Mouse (Mus musculus) MEL (cell line): ENCODE measurements around the gene Zfp462. TPM values are rescaled to one million over a fixed set of nuclear protein-coding genes. Genes with fewer than 3 reads are reported as not detected.

Experiments
- DNase-seq: peaks from one replicate; pipeline ENCODE4 v3.0.0; 2011; ENCODE audit warnings: low read depth, low spot score
- H3K27ac ChIP-seq: 2 replicates; pipeline ENCODE4 v1.5.1; 2012; ENCODE audit warnings: low read depth, mild to moderate bottlenecking, control low read depth, low read length, moderate library complexity; ENCODE audit not compliant: control insufficient read depth
- H3K27me3 ChIP-seq, 2 experiments: fragments of 150-350 bp in 1 of 2; sonication (generic) in 1 of 2; 2 replicates each; pipeline ENCODE4 v1.6.1; 2012; ENCODE audit warnings: low read length in 2 of 2, mild to moderate bottlenecking in 2 of 2, improper control_type of control experiment in 1 of 2, moderate library complexity in 1 of 2; ENCODE audit not compliant: insufficient read depth in 2 of 2, control insufficient read depth in 1 of 2
- H3K36me3 ChIP-seq, 2 experiments: 2 replicates each; pipeline ENCODE4 v1.6.1; 2012 to 2014; ENCODE audit warnings: low read length in 2 of 2, improper control_type of control experiment in 1 of 2, inconsistent platforms in 1 of 2, mild to moderate bottlenecking in 1 of 2; ENCODE audit not compliant: insufficient read depth in 2 of 2, control insufficient read depth in 1 of 2
- H3K4me1 ChIP-seq, 2 experiments: fragments of 150-350 bp in 1 of 2; sonication (generic) in 1 of 2; 2 replicates each; pipeline ENCODE4 v1.6.1; 2012; ENCODE audit warnings: low read length in 2 of 2, improper control_type of control experiment in 1 of 2, mild to moderate bottlenecking in 1 of 2; ENCODE audit not compliant: insufficient read depth in 2 of 2, control insufficient read depth in 1 of 2
- H3K4me3 ChIP-seq, 2 experiments: fragments of 150-350 bp in 1 of 2; sonication (generic) in 1 of 2; 2 replicates each; pipeline ENCODE4 v1.5.1; 2012; ENCODE audit warnings: low read depth in 2 of 2, low read length in 2 of 2, mild to moderate bottlenecking in 2 of 2, moderate library complexity in 2 of 2, control low read depth in 1 of 2, improper control_type of control experiment in 1 of 2; ENCODE audit not compliant: control insufficient read depth in 1 of 2, insufficient read depth in 1 of 2
- H3K79me2 ChIP-seq: 2 replicates; pipeline ENCODE4 v1.6.1; 2012; ENCODE audit warnings: mild to moderate bottlenecking, low read length, moderate library complexity; ENCODE audit not compliant: control insufficient read depth, poor library complexity, insufficient read depth
- H3K9ac ChIP-seq: 2 replicates; pipeline ENCODE4 v1.6.1; 2012; ENCODE audit warnings: low read depth, mild to moderate bottlenecking, control low read depth, low read length, moderate library complexity; ENCODE audit not compliant: control insufficient read depth, poor library complexity, severe bottlenecking
- H3K9me3 ChIP-seq: fragments of 150-350 bp; sonication (generic); replicated peaks from 2 replicates; pipeline ENCODE4 v1.6.1; 2012; ENCODE audit warnings: mild to moderate bottlenecking, low read length, improper control_type of control experiment, moderate library complexity; ENCODE audit not compliant: insufficient read depth
- CHD2 ChIP-seq: IDR thresholded peaks from 2 replicates; pipeline ENCODE4 v1.6.1; 2011; ENCODE audit warnings: low read length, improper control_type of control experiment
- CTCF ChIP-seq, 3 experiments: IDR thresholded peaks in 2 of 3; conservative IDR thresholded peaks in 1 of 3; 2 replicates each; pipeline ENCODE4 v1.5.1; 2011 to 2012; ENCODE audit warnings: low read length in 3 of 3, low read depth in 2 of 3, mild to moderate bottlenecking in 2 of 3, improper control_type of control experiment in 1 of 3, inconsistent platforms in 1 of 3, mixed read lengths in 1 of 3, moderate library complexity in 1 of 3; ENCODE audit not compliant: control insufficient read depth in 1 of 3, insufficient read depth in 1 of 3, poor library complexity in 1 of 3, severe bottlenecking in 1 of 3
- E2F4 ChIP-seq: IDR thresholded peaks from 2 replicates; pipeline ENCODE4 v1.6.1; 2011; ENCODE audit warnings: low read depth, low read length, improper control_type of control experiment, borderline replicate concordance
- EP300 ChIP-seq, 2 experiments: IDR thresholded peaks; 2 replicates each; pipeline ENCODE4 v1.6.1; 2011; ENCODE audit warnings: improper control_type of control experiment in 2 of 2, low read length in 2 of 2, low read depth in 1 of 2, mild to moderate bottlenecking in 1 of 2
- MAFK ChIP-seq: IDR thresholded peaks from 2 replicates; pipeline ENCODE4 v1.6.1; 2011; ENCODE audit warnings: low read depth, mild to moderate bottlenecking, low read length, improper control_type of control experiment, borderline replicate concordance
- MAX ChIP-seq: IDR thresholded peaks from 2 replicates; pipeline ENCODE4 v1.6.1; 2011; ENCODE audit warnings: low read length, improper control_type of control experiment
- MAZ ChIP-seq: IDR thresholded peaks from 2 replicates; pipeline ENCODE4 v1.6.1; 2012; ENCODE audit warnings: low read depth, mild to moderate bottlenecking, inconsistent platforms, low read length, improper control_type of control experiment
- MEF2A ChIP-seq: IDR thresholded peaks from 2 replicates; pipeline ENCODE4 v1.6.1; 2014; ENCODE audit warnings: low read depth, mild to moderate bottlenecking, inconsistent platforms, low read length, improper control_type of control experiment; ENCODE audit not compliant: poor library complexity, insufficient replicate concordance, severe bottlenecking; ENCODE audit errors: extremely low read depth
- MYB ChIP-seq: IDR thresholded peaks from 2 replicates; pipeline ENCODE4 v1.6.1; 2011; ENCODE audit warnings: mild to moderate bottlenecking, low read depth, low read length, improper control_type of control experiment
- NELFE ChIP-seq: IDR thresholded peaks from 2 replicates; pipeline ENCODE4 v1.6.1; 2011; ENCODE audit warnings: low read depth, low read length, improper control_type of control experiment
- POLR2AphosphoS2 ChIP-seq: IDR thresholded peaks from 2 replicates; pipeline ENCODE4 v1.6.1; 2011; ENCODE audit warnings: low read length, improper control_type of control experiment
- RAD21 ChIP-seq: IDR thresholded peaks from 2 replicates; pipeline ENCODE4 v1.6.1; 2011; ENCODE audit warnings: mild to moderate bottlenecking, low read depth, low read length, improper control_type of control experiment
- RCOR1 ChIP-seq: IDR thresholded peaks from 2 replicates; pipeline ENCODE4 v1.6.1; 2012; ENCODE audit warnings: low read depth, mild to moderate bottlenecking, inconsistent platforms, low read length, improper control_type of control experiment
- SIN3A ChIP-seq: IDR thresholded peaks from 2 replicates; pipeline ENCODE4 v1.6.1; 2012; ENCODE audit warnings: low read length, improper control_type of control experiment, inconsistent platforms
- TCF12 ChIP-seq: IDR thresholded peaks from 2 replicates; pipeline ENCODE4 v1.6.1; 2014; ENCODE audit warnings: low read depth, mild to moderate bottlenecking, inconsistent platforms, low read length, improper control_type of control experiment, moderate library complexity
- ZC3H11A ChIP-seq: IDR thresholded peaks from 2 replicates; pipeline ENCODE4 v1.6.1; 2012; ENCODE audit warnings: low read depth, mild to moderate bottlenecking, inconsistent platforms, low read length, improper control_type of control experiment
- ZMIZ1 ChIP-seq: IDR thresholded peaks from 2 replicates; pipeline ENCODE4 v1.6.1; 2012; ENCODE audit warnings: low read depth, mild to moderate bottlenecking, inconsistent platforms, low read length, improper control_type of control experiment, moderate library complexity
- ZNF384 ChIP-seq: IDR thresholded peaks from 2 replicates; pipeline ENCODE4 v1.6.1; 2012; ENCODE audit warnings: low read depth, mild to moderate bottlenecking, inconsistent platforms, low read length, improper control_type of control experiment
- polyA plus RNA-seq, 2 experiments: library from polyadenylated mRNA; stranded (reverse) in 1 of 2; unstranded in 1 of 2; fragments of >175 nt in 1 of 2; fragments of >200 nt in 1 of 2; gene quantifications; 2 replicates each; pipeline versions ENCODE4 v1.2.1 to v1.2.4; 2012; ENCODE audit warnings: low replicate concordance in 2 of 2, low read depth in 1 of 2; ENCODE audit not compliant: insufficient read length in 2 of 2, insufficient read depth in 1 of 2, missing spikeins in 1 of 2
- total RNA-seq: library from RNA; depleted of rRNA; stranded (reverse); fragments of 300-350 nt; gene quantifications from 2 replicates; pipeline ENCODE4 v1.2.3, GENCODE M21; 2012

Zfp462 gene
- total and polyA plus RNA-seq, 3 experiments = not detected

DNA sequence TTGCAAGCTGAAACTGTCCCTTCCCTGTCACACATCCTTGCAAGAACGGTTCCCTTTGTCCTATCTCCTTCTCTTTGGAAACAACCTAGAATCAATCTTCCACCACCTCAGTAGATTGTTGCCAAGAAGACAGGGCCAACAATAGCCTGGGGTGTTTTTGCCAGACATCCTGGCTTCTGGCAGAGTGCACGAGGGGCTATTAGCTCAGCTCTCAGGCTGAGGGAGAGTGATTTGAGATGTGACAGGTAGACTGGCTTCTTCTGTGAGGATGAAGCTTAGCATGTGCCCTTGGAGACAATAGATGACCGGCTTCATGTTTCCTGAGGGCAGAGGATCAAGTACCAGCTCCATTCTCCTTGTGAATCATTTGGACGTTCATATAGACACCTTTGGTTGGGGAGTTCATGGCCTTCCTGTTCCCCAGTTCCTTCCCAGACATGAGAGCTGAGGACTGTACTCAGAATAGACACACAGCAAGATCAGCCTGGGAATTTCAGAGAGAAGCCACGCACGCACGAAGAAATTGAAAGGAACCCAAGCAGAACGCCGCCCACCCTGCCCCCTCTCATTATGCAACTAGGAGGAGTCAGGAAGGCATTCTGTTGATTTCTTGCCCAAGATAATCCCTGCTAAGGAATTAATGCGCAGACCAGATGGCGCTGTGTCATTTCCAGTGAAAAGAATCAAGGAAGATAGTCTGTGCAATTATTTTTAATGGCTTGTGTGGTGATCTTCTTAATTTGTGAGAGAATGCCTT is 132.5 kb downstream of the Zfp462 start:
- no peaks in the 10 kb centered on the region for H3K9me3 ChIP-seq
- TF ChIP-seq MAFK = no peak
- TF ChIP-seq MEF2A = no peak
- no peak for TF ChIP-seq ZC3H11A
- TF ChIP-seq POLR2AphosphoS2 = no peak
- no peak for TF ChIP-seq CTCF (IDR thresholded peaks at IDR 0.05 in 2 of 3, conservative IDR thresholded peaks at IDR 0.05 in 1 of 3; ENCODE audit: control insufficient read depth in 1 of 3, insufficient read depth in 1 of 3, low read depth in 2 of 3, low read length in 3 of 3, poor library complexity in 1 of 3, severe bottlenecking in 1 of 3)
- TF ChIP-seq RCOR1 = no peak
- TF ChIP-seq CHD2 = no peak
- no peak for TF ChIP-seq NELFE
- TF ChIP-seq ZMIZ1 = no peak
- no peak for TF ChIP-seq RAD21
- no peak for TF ChIP-seq E2F4
- TF ChIP-seq, all 39 proteins: peak for 0
- Histone ChIP-seq H3K9ac (no peak overlapping the region), H3K27me3 (no peaks in the 10 kb centered on the region), H3K79me2 (no peaks in the 10 kb centered on the region), H3K27ac (no peak overlapping the region), H3K4me1 (no peaks in the 10 kb centered on the region), H3K4me3 (no peak overlapping the region), H3K36me3 (no peaks in the 10 kb centered on the region)
- no peak for DNase-seq

DNA sequence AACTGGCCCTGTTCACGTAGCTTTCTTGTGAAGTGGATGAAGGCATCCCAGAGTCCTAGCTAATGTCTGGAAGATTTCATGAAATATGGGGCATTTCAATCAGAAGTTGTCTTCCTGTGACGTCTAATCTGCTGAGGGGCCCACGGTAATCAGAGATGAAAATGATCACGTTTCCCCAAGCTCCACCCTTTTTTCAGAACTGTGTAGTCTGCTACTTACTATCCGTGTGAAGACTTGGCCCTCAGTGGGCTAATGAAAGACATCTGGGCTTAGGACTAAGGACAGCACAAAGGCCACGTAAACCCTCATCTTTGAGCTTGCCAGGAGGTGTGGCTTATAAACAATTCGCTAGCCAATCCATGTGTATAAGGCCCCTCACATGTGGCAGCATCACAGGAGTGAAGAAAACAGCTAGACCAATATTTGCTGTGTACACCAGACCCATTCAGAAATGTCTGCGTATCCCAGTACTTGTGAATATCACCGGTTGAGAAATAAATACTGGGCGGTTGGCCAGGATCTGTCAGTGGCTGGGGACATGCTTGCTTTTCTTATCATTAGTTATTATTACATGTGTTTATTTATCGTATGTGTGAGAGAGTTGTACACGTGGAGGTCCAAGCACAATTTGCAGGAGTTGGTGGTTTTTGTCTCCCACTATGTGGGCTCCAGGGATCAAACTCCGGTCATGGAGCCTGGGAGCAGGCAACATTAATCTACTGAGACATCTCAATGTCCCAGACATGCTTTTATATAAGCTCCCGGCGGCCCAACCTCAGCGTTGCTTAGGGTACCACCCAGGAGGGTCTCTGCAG is 133.3 kb downstream of the Zfp462 start:
- Histone ChIP-seq H3K4me1 (no peaks in the 10 kb centered on the region), H3K36me3 (no peaks in the 10 kb centered on the region), H3K27me3 (no peaks in the 10 kb centered on the region), H3K4me3 (no peak overlapping the region), H3K9ac (no peak overlapping the region), H3K79me2 (no peaks in the 10 kb centered on the region), H3K27ac (no peak overlapping the region), H3K9me3 (no peaks in the 10 kb centered on the region)
- TF ChIP-seq ZMIZ1 (no peak), SIN3A (no peak), EP300 (IDR thresholded peaks at IDR 0.05; ENCODE audit: low read depth in 1 of 2, low read length in 2 of 2) (no peak), RCOR1 (no peak), MAZ (no peak), MAX (no peak), ZNF384 (no peak), MYB (no peak), TCF12 (no peak)
- no peak for DNase-seq
